Mouse (Mus musculus): ENCODE measurements around the gene Mif4gd. TPM values are rescaled to one million over a fixed set of nuclear protein-coding genes. Genes with fewer than 3 reads are reported as not detected.

Gene Mif4gd
- total and polyA plus RNA-seq, 3 experiments = 143 to 177 (median 174) TPM

DNA sequence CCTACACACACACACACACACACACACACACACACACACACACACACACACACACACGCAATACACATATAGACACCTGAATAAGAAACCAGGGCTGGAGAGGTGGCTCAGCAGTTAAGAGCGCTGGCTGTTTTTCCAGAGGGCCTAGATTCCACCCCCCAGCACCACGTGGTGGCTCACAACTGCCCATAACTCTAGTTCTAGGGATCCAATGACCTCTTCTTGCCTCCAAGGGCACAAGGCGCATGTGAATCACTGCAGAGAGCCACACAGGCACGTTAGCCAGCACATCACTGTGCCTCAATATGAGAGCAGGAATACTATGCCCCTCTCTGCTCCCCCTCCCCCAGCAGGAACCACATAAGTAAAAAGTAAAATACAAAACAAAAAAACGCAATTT lies 4.1 kb upstream of the Mif4gd start:
- Histone ChIP-seq H3K36me3 (replicated peaks in 1 of 2; ENCODE audit: control insufficient read depth in 1 of 2, insufficient read depth in 1 of 2, low read length in 1 of 2) (peaks cover 78 to 84% of the 10 kb centered on the region in 2 experiments), H3K4me1 (ENCODE audit: control insufficient read depth in 1 of 2, insufficient read depth in 2 of 2) (peaks cover 18 to 84% of the 10 kb centered on the region in 2 experiments), H3K4me3 (replicated peaks in 1 of 3; ENCODE audit: low read depth in 2 of 3, low read length in 2 of 3, poor library complexity in 1 of 3) (no peak overlapping the region), H3K9ac (ENCODE audit: insufficient read depth, low read depth) (no peak overlapping the region), H3K27ac (ENCODE audit: insufficient read depth, low read depth) (0 out of 2 replicates have a peak overlapping the region, but pooled peaks have one; percentile 8), H3K79me2 (replicated peaks; ENCODE audit: control insufficient read depth, extremely low read depth, insufficient read depth, poor library complexity, severe bottlenecking) (peaks cover 44% of the 10 kb centered on the region), H3K27me3 (replicated peaks) (no peaks in the 10 kb centered on the region), H3K4me2 (ENCODE audit: insufficient read depth, low read depth, poor library complexity, severe bottlenecking) (no peak overlapping the region), H3K9me3 (replicated peaks; ENCODE audit: low read length) (no peaks in the 10 kb centered on the region)
- no peak for DNase-seq (ENCODE audit: extremely low read depth)
- in situ Hi-C loops (cut with MboI; ENCODE audit: low pct_ligation_motif_present, low pct_unique_long_range_greater_than_20kb, low sequenced_read_pairs) = loop anchor here (25.0 kb wide), 1 partner anchor 395 kb away; the partner anchor contains the start of gene Galk1
- TF ChIP-seq MXI1 (IDR thresholded peaks at IDR 0.05; ENCODE audit: low read depth, low read length) = peak; percentile 20; the same call in 1 of the 2 replicates
- TF ChIP-seq POLR2A (IDR thresholded peaks at IDR 0.05; ENCODE audit: low read depth, low read length) = peak; percentile 11; the same call in 1 of the 2 replicates
- TF ChIP-seq MAX (IDR thresholded peaks at IDR 0.05; ENCODE audit: low read length) = no peak
- dilution Hi-C loops (cut with MboI; ENCODE audit: extremely low pct_ligation_motif_present, extremely low pct_unique_long_range_greater_than_20kb, low sequenced_read_pairs) = no loop called here

DNA sequence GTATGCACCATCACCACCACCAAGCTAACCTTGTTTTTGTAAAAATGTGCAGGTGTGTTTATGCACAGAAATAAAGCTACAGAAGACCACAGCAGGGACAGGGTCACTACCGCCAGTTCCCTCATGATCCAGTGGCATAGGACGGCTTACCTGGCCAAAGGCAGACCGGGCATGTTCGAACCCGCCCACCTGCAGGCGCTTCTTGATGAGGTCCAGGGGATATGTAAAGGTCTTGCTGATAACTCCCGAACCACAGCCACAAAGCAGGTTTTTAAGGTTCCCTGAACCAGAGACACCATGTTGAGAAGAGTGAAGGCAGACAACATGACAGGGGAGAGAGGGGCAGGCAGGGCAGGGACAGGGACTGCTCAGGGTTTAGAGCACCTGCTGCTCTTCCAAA lies 3.6 kb upstream of the Mif4gd start:
- Histone ChIP-seq H3K36me3 (replicated peaks in 1 of 2; ENCODE audit: control insufficient read depth in 1 of 2, insufficient read depth in 1 of 2, low read length in 1 of 2) (peaks cover 75 to 84% of the 10 kb centered on the region in 2 experiments), H3K27ac (ENCODE audit: insufficient read depth, low read depth) (no peak overlapping the region), H3K4me3 (replicated peaks in 1 of 3; ENCODE audit: low read depth in 2 of 3, low read length in 2 of 3, poor library complexity in 1 of 3) (no peak overlapping the region), H3K79me2 (replicated peaks; ENCODE audit: control insufficient read depth, extremely low read depth, insufficient read depth, poor library complexity, severe bottlenecking) (peaks cover 43% of the 10 kb centered on the region), H3K9me3 (replicated peaks; ENCODE audit: low read length) (no peaks in the 10 kb centered on the region), H3K4me2 (ENCODE audit: insufficient read depth, low read depth, poor library complexity, severe bottlenecking) (no peak overlapping the region), H3K27me3 (replicated peaks) (no peaks in the 10 kb centered on the region), H3K9ac (ENCODE audit: insufficient read depth, low read depth) (no peak overlapping the region), H3K4me1 (ENCODE audit: control insufficient read depth in 1 of 2, insufficient read depth in 2 of 2) (peaks cover 17 to 84% of the 10 kb centered on the region in 2 experiments)
- no peak for DNase-seq (ENCODE audit: extremely low read depth)
- no peak for TF ChIP-seq MEF2A (IDR thresholded peaks at IDR 0.05; ENCODE audit: borderline replicate concordance, low read depth, low read length)
- no peak for TF ChIP-seq JUN (IDR thresholded peaks at IDR 0.05; ENCODE audit: insufficient read depth, low read depth, low read length)
- no peak for TF ChIP-seq BHLHE40 (IDR thresholded peaks at IDR 0.05; ENCODE audit: low read depth, low read length)
- TF ChIP-seq POLR2A (IDR thresholded peaks at IDR 0.05; ENCODE audit: low read depth, low read length) = peak; percentile 20; the same call in 1 of the 2 replicates
- TF ChIP-seq GABPA (IDR thresholded peaks at IDR 0.05; ENCODE audit: insufficient replicate concordance, low read depth, low read length) = no peak
- in situ Hi-C loops (cut with MboI; ENCODE audit: low pct_ligation_motif_present, low pct_unique_long_range_greater_than_20kb, low sequenced_read_pairs) = loop anchor here (25.0 kb wide), 1 partner anchor 396 kb away; the partner anchor contains the start of gene Galk1
- dilution Hi-C loops (cut with MboI; ENCODE audit: extremely low pct_ligation_motif_present, extremely low pct_unique_long_range_greater_than_20kb, low sequenced_read_pairs) = no loop called here

DNA sequence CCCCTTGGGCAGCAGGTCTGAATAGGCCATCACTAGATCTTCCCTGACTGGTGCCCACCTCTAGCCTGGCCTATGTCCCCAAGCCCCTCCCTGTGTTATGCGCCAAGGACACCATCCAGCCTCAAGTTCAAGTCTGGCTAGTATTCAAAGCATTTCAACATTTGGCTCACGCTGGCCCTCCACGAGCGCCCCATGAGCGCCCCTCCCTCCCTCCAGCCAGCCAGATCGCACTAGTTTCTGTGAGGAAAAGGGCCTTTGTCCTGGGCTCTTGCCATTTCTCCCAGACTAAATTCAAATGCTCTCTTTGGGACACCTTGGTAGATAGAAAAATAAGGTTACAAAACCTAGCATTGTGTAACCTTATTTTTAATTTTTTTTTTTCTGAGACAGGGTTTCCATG lies 3.1 kb upstream of the Mif4gd start:
- Histone ChIP-seq H3K27ac (ENCODE audit: insufficient read depth, low read depth) (peak overlapping the region; percentile 97), H3K36me3 (replicated peaks in 1 of 2; ENCODE audit: control insufficient read depth in 1 of 2, insufficient read depth in 1 of 2, low read length in 1 of 2) (peaks cover 75 to 84% of the 10 kb centered on the region in 2 experiments), H3K27me3 (replicated peaks) (no peaks in the 10 kb centered on the region), H3K4me3 (replicated peaks in 1 of 3; ENCODE audit: low read depth in 2 of 3, low read length in 2 of 3, poor library complexity in 1 of 3) (no peak overlapping the region), H3K4me2 (ENCODE audit: insufficient read depth, low read depth, poor library complexity, severe bottlenecking) (no peak overlapping the region), H3K4me1 (ENCODE audit: control insufficient read depth in 1 of 2, insufficient read depth in 2 of 2) (peaks cover 20 to 84% of the 10 kb centered on the region in 2 experiments), H3K9me3 (replicated peaks; ENCODE audit: low read length) (no peaks in the 10 kb centered on the region), H3K9ac (ENCODE audit: insufficient read depth, low read depth) (no peak overlapping the region), H3K79me2 (replicated peaks; ENCODE audit: control insufficient read depth, extremely low read depth, insufficient read depth, poor library complexity, severe bottlenecking) (peaks cover 42% of the 10 kb centered on the region)
- no peak for DNase-seq (ENCODE audit: extremely low read depth)
- dilution Hi-C loops (cut with MboI; ENCODE audit: extremely low pct_ligation_motif_present, extremely low pct_unique_long_range_greater_than_20kb, low sequenced_read_pairs) (no loop called here), in situ Hi-C loops (cut with MboI; ENCODE audit: low pct_ligation_motif_present, low pct_unique_long_range_greater_than_20kb, low sequenced_read_pairs) (loop anchor here (25.0 kb wide), 1 partner anchor 396 kb away; the partner anchor contains the start of gene Galk1)
- no peak for TF ChIP-seq POLR2A (IDR thresholded peaks at IDR 0.05; ENCODE audit: low read depth, low read length)
- TF ChIP-seq TBP (conservative IDR thresholded peaks at IDR 0.05; ENCODE audit: low read depth, low read length) = no peak
- TF ChIP-seq EP300 (IDR thresholded peaks at IDR 0.05; ENCODE audit: low read length) = no peak
- TF ChIP-seq ZKSCAN1 (IDR thresholded peaks at IDR 0.05; ENCODE audit: borderline replicate concordance, low read depth, low read length) = no peak
- no peak for TF ChIP-seq ZC3H11A (IDR thresholded peaks at IDR 0.05; ENCODE audit: low read depth, low read length)
- TF ChIP-seq E2F4 (IDR thresholded peaks at IDR 0.05; ENCODE audit: insufficient replicate concordance, low read depth, low read length) = no peak
- no peak for TF ChIP-seq MEF2A (IDR thresholded peaks at IDR 0.05; ENCODE audit: borderline replicate concordance, low read depth, low read length)
- TF ChIP-seq IRF4 (IDR thresholded peaks at IDR 0.05; ENCODE audit: low read depth, low read length) = no peak
- no peak for TF ChIP-seq SIN3A (IDR thresholded peaks at IDR 0.05; ENCODE audit: low read length)
- TF ChIP-seq ZNF384 (IDR thresholded peaks at IDR 0.05; ENCODE audit: low read depth, low read length) = no peak
- TF ChIP-seq MYC (IDR thresholded peaks at IDR 0.05; ENCODE audit: low read depth, low read length) = no peak
- TF ChIP-seq JUN (IDR thresholded peaks at IDR 0.05; ENCODE audit: insufficient read depth, low read depth, low read length) = no peak
- TF ChIP-seq KAT2A (IDR thresholded peaks at IDR 0.05; ENCODE audit: insufficient replicate concordance, low read length) = no peak
- TF ChIP-seq ETS1 (conservative IDR thresholded peaks at IDR 0.05; ENCODE audit: low read depth, low read length) = no peak

Data from CH12.LX (cell line).